Mouse (Mus musculus) liver, embryonic 16.5 days (tissue): ENCODE data around the gene Gtf3c5. TPM values are rescaled to one million over a fixed set of nuclear protein-coding genes. Genes with fewer than 3 reads are reported as not detected.

Source experiments
- ATAC-seq: fragments of 200-750 bp; cut with Nextera tagmentation; 2 replicates; pipeline ENCODE4 v1.8.0; 2017; ENCODE audit warnings: low read depth, mild to moderate bottlenecking, moderate number of reproducible peaks, moderate library complexity
- H3K27ac ChIP-seq: fragments of 300-500 bp; sonication (generic); 2 replicates; pipeline ENCODE4 v1.5.1; 2014; ENCODE audit warnings: mild to moderate bottlenecking, low read length
- H3K27me3 ChIP-seq: fragments of 300-500 bp; sonication (generic); 2 replicates; pipeline ENCODE4 v1.6.1; 2014; ENCODE audit warnings: low read depth, low read length, mixed read lengths; ENCODE audit not compliant: control insufficient read depth, insufficient read depth
- H3K36me3 ChIP-seq: fragments of 300-500 bp; sonication (generic); 2 replicates; pipeline ENCODE4 v1.6.1; 2014; ENCODE audit warnings: mild to moderate bottlenecking; ENCODE audit not compliant: control insufficient read depth, insufficient read depth
- H3K4me1 ChIP-seq: fragments of 300-500 bp; sonication (generic); 2 replicates; pipeline ENCODE4 v1.6.1; 2014; ENCODE audit warnings: low read depth, low read length, mixed read lengths; ENCODE audit not compliant: control insufficient read depth
- H3K4me2 ChIP-seq: fragments of 300-500 bp; sonication (generic); 2 replicates; pipeline ENCODE4 v1.6.1; 2014; ENCODE audit warnings: low read depth, low read length, mixed read lengths
- H3K4me3 ChIP-seq: fragments of 300-500 bp; sonication (generic); 2 replicates; pipeline ENCODE4 v1.5.1; 2014; ENCODE audit warnings: low read depth, mild to moderate bottlenecking, low read length
- H3K9ac ChIP-seq: fragments of 300-500 bp; sonication (generic); 2 replicates; pipeline ENCODE4 v1.6.1; 2014; ENCODE audit warnings: low read depth, low read length
- H3K9me3 ChIP-seq: fragments of 300-500 bp; sonication (generic); replicated peaks from 2 replicates; pipeline ENCODE4 v1.6.1; 2016; ENCODE audit warnings: low read length; ENCODE audit not compliant: control insufficient read depth
- WGBS: fragments of 180-500 bp; shearing (Covaris S2); extraction: QIAGEN DNeasy Blood & Tissue Kit; methylation state at CpG from one replicate; pipeline ENCODE4 v1.1.7; 2014; ENCODE audit not compliant: insufficient replicate concordance; 5-methylcytosine and 5-hydroxymethylcytosine counted together
- polyA plus RNA-seq: library from polyadenylated mRNA; unstranded; fragments of >200 nt; fragmentation: Nextera tagmentation; extraction: Ambion mirVana; gene quantifications from 2 replicates; pipeline ENCODE4 v1.2.1, GENCODE M21; 2015

The Gtf3c5 gene
- polyA plus RNA-seq, 1 experiment from 2014 or later = 12.1 TPM

DNA sequence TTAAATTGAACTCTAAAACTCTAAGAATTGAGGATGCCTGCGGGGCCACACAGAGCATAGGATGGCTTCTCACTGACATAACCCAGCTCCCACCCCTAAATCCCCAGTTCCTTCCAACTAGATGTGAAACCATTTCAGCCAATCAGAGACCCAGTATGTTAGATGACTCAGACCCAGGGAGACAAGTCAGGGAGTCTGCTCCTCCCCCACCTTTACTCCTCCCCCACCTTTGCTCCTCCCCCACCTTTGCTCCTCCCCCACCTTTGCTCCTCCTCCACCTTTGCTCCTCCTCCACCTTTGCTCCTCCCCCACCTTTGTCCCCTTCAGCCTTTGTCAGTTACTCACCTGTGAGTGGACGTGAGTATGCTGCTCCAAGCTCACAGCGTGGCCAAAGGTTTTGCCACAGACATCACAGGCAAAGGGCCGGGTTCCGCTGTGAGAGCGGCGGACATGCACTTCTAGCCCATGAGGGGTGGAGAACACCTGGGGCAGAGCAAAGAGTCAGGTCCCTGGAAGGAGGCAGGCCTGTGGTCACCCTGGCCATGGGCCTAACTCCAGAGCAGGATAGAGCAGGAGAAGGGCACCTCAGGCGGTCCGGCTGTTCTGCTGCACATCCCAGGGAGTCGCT lies 29.0 kb upstream of the Gtf3c5 start:
- 90% methylated on average over 10 of the region's 10 CpGs for WGBS
- Histone ChIP-seq H3K4me2 (no peak overlapping the region), H3K27ac (peak overlapping the region; percentile 15; the same call in 1 of the 2 replicates), H3K4me1 (peaks cover 74% of the 10 kb centered on the region), H3K9ac (no peak overlapping the region), H3K4me3 (no peak overlapping the region), H3K9me3 (no peaks in the 10 kb centered on the region), H3K36me3 (peaks cover 66% of the 10 kb centered on the region), H3K27me3 (no peaks in the 10 kb centered on the region)
- ATAC-seq = no peak

DNA sequence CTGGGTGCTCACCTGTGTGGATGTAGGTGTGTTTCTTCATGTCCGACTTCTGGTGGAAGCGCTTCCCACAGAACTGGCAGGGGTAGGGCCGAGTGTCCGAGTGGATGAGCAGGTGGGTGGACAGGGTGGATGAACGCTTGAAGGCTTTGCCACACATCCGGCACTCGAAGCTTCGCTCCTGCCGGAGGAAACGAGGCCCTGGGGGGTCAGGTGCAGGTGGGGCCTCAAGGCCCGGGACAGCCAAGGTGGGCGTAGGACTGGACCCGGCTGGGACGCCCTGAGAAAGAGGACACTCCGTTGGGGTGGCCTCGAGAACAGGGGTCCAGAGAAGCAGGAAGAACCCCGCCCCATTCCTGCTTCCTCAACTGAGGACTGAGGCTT lies 27.8 kb upstream of the Gtf3c5 start:
- Histone ChIP-seq H3K4me2 (no peak overlapping the region), H3K4me1 (peaks cover 74% of the 10 kb centered on the region), H3K36me3 (peaks cover 66% of the 10 kb centered on the region), H3K4me3 (no peak overlapping the region), H3K27ac (no peak overlapping the region), H3K27me3 (no peaks in the 10 kb centered on the region), H3K9me3 (no peaks in the 10 kb centered on the region), H3K9ac (no peak overlapping the region)
- no peak for ATAC-seq
- WGBS = 85% methylated on average over 17 of the region's 17 CpGs

DNA sequence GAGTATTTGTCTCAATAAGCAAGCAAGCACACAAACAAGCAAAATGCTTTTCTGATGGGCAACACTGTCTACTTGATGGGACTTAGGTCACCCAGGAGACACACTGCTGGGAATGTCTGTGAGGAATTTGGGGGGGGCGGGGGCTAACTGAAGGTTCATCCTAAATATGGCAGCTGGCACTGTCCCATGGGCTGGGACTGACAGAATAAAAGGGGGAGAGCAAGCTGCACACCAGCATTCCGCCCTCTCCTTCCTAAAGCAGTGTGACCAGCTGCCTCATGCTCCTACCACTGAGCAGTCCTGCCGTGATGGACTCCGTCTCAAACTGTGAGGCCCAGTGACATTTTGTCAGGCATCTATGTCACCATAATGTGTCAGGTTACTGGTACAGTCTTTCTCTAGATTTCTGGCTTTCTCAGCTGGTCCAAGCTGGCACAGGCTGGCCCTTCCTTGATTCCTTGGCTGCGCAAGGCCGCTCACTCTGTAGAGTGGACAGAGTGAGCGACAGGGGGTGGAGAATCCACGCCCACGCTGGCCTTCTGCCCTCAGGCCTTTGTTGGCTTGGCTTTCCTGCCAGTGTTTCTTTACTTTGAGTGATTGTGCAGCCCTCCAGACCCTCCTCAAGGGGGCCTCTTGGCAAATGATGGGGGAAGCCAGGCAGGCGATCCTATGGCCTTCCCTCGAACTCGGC lies 27.3 kb upstream of the Gtf3c5 start:
- Histone ChIP-seq H3K4me3 (no peak overlapping the region), H3K36me3 (peaks cover 66% of the 10 kb centered on the region), H3K27ac (peak overlapping the region; percentile 50), H3K9me3 (no peaks in the 10 kb centered on the region), H3K4me1 (peaks cover 72% of the 10 kb centered on the region), H3K27me3 (no peaks in the 10 kb centered on the region), H3K9ac (no peak overlapping the region), H3K4me2 (no peak overlapping the region)
- ATAC-seq = no peak
- WGBS = 86% methylated on average over 12 of the region's 12 CpGs

DNA sequence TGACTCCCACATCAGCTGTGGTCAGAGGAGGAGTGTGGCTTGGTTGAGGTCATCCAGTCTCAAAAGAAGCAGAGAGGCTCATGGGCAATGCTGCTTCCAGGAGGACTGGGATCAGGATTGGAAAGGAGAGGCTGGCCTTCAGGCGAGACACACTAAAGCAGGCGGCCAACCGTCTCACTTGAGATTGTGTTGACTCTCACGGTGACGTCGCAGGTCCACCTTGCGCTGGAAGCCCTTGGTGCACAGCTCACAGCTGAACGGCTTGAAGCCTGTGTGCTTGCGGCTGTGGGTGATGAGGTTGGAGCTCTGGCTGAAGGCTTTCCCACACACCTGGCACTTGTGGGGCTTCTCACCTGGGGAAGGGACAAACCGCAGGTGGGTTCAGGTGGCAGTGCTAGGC lies 26.3 kb upstream of the Gtf3c5 start:
- no peak for ATAC-seq
- Histone ChIP-seq H3K27ac (peak overlapping the region; percentile 35), H3K9ac (no peak overlapping the region), H3K27me3 (no peaks in the 10 kb centered on the region), H3K4me2 (no peak overlapping the region), H3K4me1 (peaks cover 62% of the 10 kb centered on the region), H3K4me3 (no peak overlapping the region), H3K9me3 (no peaks in the 10 kb centered on the region), H3K36me3 (peaks cover 62% of the 10 kb centered on the region)
- 79% methylated on average over 10 of the region's 10 CpGs for WGBS

DNA sequence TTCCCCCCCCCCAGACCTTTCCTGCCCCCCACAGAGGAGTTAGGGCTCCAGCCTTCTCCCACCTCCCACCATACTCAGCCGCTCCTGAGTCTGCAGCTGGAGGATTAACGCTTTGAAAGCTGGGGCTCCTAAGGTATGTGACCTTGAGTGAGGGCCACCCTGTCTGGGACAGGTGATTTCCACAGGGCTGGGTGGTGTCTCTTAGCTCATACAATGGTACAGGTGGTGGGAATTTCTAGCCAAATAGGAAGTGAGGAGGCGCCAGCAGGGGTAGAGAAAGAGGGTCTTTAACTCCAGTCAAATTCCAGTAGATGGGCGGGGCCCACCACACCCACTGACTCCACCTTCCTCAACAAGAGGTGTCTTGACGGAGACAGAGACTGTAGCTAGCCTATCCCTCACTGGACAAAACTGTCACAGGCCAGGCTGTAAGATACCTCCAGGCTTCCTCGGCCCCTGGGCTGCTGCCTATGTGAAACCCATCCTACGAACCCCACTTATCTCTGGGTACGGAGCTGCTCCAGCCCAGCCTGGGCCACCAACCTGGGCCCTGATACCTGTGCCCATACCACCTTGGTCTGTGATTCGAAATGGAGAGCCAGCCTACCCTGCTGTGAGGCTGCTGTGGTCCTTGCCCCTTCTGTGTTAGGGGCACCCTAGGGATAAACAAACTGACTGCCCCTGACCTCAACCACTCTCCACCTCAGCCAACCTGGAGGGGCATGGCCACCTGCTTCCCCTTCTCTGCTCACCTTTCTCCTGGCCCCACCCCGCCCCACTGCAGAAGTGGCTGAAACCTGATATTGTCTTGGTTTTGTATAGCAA lies 24.0 kb upstream of the Gtf3c5 start:
- Histone ChIP-seq H3K4me2 (no peak overlapping the region; the same call in 1 of the 2 replicates), H3K9me3 (no peaks in the 10 kb centered on the region), H3K4me1 (peaks cover 71% of the 10 kb centered on the region), H3K36me3 (peaks cover 39% of the 10 kb centered on the region), H3K27ac (peak overlapping the region; percentile 73), H3K27me3 (no peaks in the 10 kb centered on the region), H3K4me3 (no peak overlapping the region), H3K9ac (peak overlapping the region; percentile 40; the same call in 1 of the 2 replicates)
- 33% methylated on average over 10 of the region's 10 CpGs for WGBS
- ATAC-seq = peak; percentile 59

DNA sequence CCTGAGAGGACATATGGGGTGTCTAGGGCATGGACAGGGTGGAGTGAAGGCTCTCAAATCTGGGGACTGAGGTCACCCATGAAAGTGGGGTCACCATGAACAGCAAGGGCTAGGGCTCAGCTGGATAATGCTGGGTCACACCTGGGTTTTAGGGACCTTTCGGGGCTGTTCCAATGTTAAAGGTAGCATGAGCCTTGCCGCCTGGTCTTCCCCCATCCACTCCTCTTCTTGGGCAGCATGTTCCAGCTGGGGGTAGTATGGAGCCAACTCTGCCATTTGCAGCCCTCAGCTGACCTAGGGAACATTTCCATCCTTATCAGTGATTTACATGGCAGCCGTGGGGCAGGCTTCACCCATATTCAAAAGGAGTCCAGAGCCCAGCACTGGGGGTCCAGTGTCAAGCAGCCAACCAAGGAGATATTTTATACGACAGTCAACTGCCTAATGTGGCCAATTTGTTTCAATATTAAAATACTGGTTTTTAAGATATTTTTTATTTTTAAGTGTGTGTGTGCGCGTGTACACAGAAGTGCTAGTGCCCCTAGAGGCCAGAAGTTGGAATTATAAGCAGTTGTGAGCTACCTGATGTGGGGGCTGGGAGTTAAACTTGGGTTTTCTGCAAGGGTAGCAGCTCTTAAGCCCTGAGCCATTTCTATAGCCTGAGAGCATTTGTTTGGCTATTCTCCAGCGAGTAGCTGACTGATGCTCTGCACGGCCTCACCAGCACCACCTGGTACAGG lies 23.2 kb upstream of the Gtf3c5 start:
- H3K4me1 ChIP-seq = peaks cover 78% of the 10 kb centered on the region
- no peak for ATAC-seq
- H3K27me3 ChIP-seq = no peaks in the 10 kb centered on the region
- H3K4me2 ChIP-seq = no peak overlapping the region
- peaks cover 31% of the 10 kb centered on the region for H3K36me3 ChIP-seq
- 50% methylated on average over 8 of the region's 8 CpGs for WGBS
- H3K4me3 ChIP-seq = no peak overlapping the region
- no peaks in the 10 kb centered on the region for H3K9me3 ChIP-seq
- H3K27ac ChIP-seq = peak overlapping the region; percentile 73
- peak overlapping the region; percentile 40; the same call in 1 of the 2 replicates for H3K9ac ChIP-seq

DNA sequence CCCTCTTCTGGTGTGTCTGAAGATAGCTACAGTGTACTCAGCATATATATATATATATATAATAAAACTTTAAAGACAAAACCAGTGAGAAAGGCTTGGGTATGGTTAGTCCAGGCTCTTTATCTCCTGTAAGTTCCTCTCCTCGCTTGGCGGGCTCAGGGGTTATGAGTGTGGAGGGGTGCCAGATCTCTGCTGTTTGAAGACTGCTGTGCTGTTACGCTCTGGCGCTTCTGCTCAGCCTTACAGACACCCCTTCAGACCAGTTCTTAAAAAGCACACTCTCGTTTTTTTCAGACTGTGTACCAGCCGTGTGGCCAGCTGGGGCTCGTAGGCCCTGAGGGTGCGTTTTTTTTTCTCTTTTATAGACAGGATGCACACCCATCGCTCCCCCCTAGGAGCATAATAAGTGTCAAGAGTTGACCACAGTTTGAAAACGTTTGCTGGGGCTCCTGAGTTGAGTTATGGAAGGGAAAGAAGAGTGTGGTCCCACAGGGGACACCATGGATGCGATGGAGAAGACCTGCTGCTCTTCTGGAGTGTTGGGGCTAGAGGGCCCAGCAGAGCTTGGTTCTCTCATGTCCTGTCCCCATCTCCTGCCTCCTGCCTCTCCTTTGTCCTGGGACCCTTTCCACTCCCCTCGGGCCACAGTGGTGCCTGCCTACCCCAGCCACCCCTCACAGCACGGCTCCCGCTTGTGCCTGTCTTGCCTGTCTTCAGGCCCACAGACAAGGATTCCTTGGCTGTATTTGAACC lies 22.4 kb upstream of the Gtf3c5 start:
- no peak overlapping the region for H3K9ac ChIP-seq
- H3K9me3 ChIP-seq = no peaks in the 10 kb centered on the region
- peaks cover 23% of the 10 kb centered on the region for H3K36me3 ChIP-seq
- 44% methylated on average over 14 of the region's 14 CpGs for WGBS
- ATAC-seq = no peak
- no peak overlapping the region for H3K4me2 ChIP-seq
- peaks cover 78% of the 10 kb centered on the region for H3K4me1 ChIP-seq
- H3K4me3 ChIP-seq = no peak overlapping the region
- no peaks in the 10 kb centered on the region for H3K27me3 ChIP-seq
- H3K27ac ChIP-seq = peak overlapping the region; percentile 73

DNA sequence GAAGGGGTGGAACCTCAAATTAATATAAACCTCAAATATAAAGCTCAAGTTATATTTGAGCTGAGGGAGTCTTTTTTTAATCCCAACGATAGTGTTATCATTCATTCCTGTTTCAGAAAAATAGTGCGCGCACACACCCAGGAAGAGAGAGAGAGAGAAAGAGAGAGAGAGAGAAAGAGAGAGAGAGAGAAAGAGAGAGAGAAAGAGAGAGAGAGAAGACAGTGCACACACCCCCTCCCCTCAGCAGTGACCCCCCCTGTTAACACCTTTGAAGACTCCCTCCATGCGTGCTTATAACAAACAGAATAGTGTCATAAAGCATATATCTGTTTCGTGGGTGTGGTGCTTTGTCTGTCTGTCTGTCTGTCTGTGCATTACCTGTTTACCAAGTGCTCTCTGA lies 20.0 kb upstream of the Gtf3c5 start:
- Histone ChIP-seq H3K36me3 (no peaks in the 10 kb centered on the region), H3K9ac (peak overlapping the region; percentile 31), H3K4me3 (no peak overlapping the region), H3K4me1 (peaks cover 84% of the 10 kb centered on the region), H3K27ac (peak overlapping the region; percentile 85), H3K4me2 (no peak overlapping the region), H3K27me3 (no peaks in the 10 kb centered on the region), H3K9me3 (no peaks in the 10 kb centered on the region)
- no peak for ATAC-seq
- 39% methylated on average over 5 of the region's 5 CpGs for WGBS
